ENCODE assay signal across 13 mouse cellular contexts in the genomic region with DNA sequence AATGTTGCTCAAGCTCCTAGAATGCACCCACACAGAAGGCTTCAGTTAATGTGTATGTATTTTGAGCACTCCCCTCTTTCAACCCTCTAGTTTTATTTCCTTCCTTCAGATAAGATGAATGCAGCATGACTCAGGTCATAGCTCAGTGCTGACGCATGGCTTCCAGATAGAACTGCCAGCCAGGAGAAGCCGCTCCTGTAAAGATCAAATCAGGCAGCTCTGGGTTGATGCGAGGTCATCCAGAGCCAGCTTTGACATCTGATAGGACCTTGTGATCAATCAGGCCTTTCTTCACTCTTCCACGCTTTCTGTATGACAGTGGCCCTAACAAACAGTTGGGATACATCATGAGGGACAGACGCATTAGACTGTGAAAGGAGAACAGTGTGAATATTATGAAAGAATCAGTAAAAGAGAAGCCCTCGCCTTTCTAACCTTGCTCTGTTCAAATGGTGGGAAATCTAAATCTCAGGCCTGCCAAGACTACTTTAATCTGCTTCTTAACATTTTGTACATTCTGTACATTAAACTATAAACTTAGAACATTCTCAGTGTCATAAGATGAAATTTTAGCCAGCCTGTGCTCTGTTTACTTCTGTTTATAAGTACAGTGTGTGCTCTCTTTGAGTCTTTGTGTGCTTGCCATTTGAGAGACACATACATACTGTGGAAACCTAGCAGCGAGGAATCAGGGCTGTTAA.
DNase-seq lines count a peak whose midpoint lies in the region; ATAC-seq and TF ChIP-seq lines count a peak whose summit lies in the region.
"Had no signal": no experiment of that assay in that cellular context is flagged by ENCODE, and none has a peak within 500 bp of the region (broad histone marks: within the 10 kb centered on the region; RNA-seq: fewer than 3 reads in every experiment).

No protein-coding gene starts in this region.

- 34% methylated on average over 7 of the region's 7 CpGs for WGBS in kidney, embryonic 16.5 days
- 55% methylated on average over 7 of the region's 7 CpGs for WGBS in kidney, adult 2 months
- WGBS in midbrain, embryonic 15.5 days = 87% methylated on average over 7 of the region's 7 CpGs

- H3K27ac ChIP-seq in kidney, embryonic 16.5 days (ENCODE audit: low read length) = no peak overlapping the region
- H3K27ac ChIP-seq in kidney, adult 2 months (ENCODE audit: insufficient read depth, low read depth, low read length) = no peak overlapping the region
- no peak overlapping the region for H3K27ac ChIP-seq in midbrain, embryonic 15.5 days
- H3K27ac ChIP-seq: hindbrain, embryonic 15.5 days; limb, embryonic 15.5 days; neural tube, embryonic 13.5 days had no signal

- no peaks in the 10 kb centered on the region for H3K27me3 ChIP-seq in kidney, embryonic 16.5 days (ENCODE audit: insufficient read depth, low read length)
- no peaks in the 10 kb centered on the region for H3K27me3 ChIP-seq in kidney, adult 2 months (replicated peaks; ENCODE audit: control insufficient read depth, insufficient read depth, low read length)
- no peaks in the 10 kb centered on the region for H3K27me3 ChIP-seq in midbrain, embryonic 15.5 days (replicated peaks)
- H3K27me3 ChIP-seq: hindbrain, embryonic 15.5 days; limb, embryonic 15.5 days; neural tube, embryonic 13.5 days had no signal

- TF ChIP-seq POLR2A in kidney, adult 2 months (IDR thresholded peaks at IDR 0.05; ENCODE audit: low read depth, low read length) = no peak

- ATAC-seq in kidney, embryonic 16.5 days (ENCODE audit: low FRiP score, low TSS enrichment) = peak; percentile 51; the same call in 1 of the 2 replicates
- ATAC-seq in midbrain, embryonic 15.5 days (replicated peaks) = no peak
- ATAC-seq in inflammation-experienced regulatory T-cells, adult 6 months = no peak

- DNase-seq in kidney, adult 2 months = no peak
- peak; percentile 84 for DNase-seq in adrenal gland, adult 2 months
- DNase-seq in heart, adult 9 months (ENCODE audit: low spot score in 2 of 2) = peak; percentile 32 to 59
- peak; percentile 16 for DNase-seq in lung, postnatal 25 days (ENCODE audit: low spot score)
- DNase-seq in spleen, adult 12 weeks (ENCODE audit: low spot score) = no peak
- DNase-seq: cerebellum, adult 2 months; thymus, postnatal 25 days had no signal

- no peaks in the 10 kb centered on the region for H3K9me3 ChIP-seq in kidney, embryonic 16.5 days (ENCODE audit: low read length)
- H3K9me3 ChIP-seq in midbrain, embryonic 15.5 days = no peaks in the 10 kb centered on the region
- H3K9me3 ChIP-seq: hindbrain, embryonic 15.5 days; limb, embryonic 15.5 days; neural tube, embryonic 13.5 days had no signal

- no peak overlapping the region for H3K4me3 ChIP-seq in kidney, embryonic 16.5 days (ENCODE audit: low read length)
- no peak overlapping the region for H3K4me3 ChIP-seq in kidney, adult 2 months (ENCODE audit: insufficient read depth, low read depth, low read length)
- H3K4me3 ChIP-seq in midbrain, embryonic 15.5 days = no peak overlapping the region
- H3K4me3 ChIP-seq: hindbrain, embryonic 15.5 days; limb, embryonic 15.5 days; neural tube, embryonic 13.5 days had no signal

- H3K36me3 ChIP-seq in kidney, embryonic 16.5 days (ENCODE audit: insufficient read depth, low read length) = no peaks in the 10 kb centered on the region
- H3K36me3 ChIP-seq in kidney, adult 2 months (ENCODE audit: control insufficient read depth, insufficient read depth, low read length) = no peaks in the 10 kb centered on the region
- H3K36me3 ChIP-seq in midbrain, embryonic 15.5 days (replicated peaks) = no peaks in the 10 kb centered on the region
- H3K36me3 ChIP-seq: hindbrain, embryonic 15.5 days; limb, embryonic 15.5 days; neural tube, embryonic 13.5 days had no signal

- 0 out of 2 replicates have a peak, but pooled peaks cover 3% of the 10 kb centered on the region for H3K4me1 ChIP-seq in kidney, embryonic 16.5 days (ENCODE audit: insufficient read depth, low read length)
- no peaks in the 10 kb centered on the region for H3K4me1 ChIP-seq in kidney, adult 2 months (ENCODE audit: control insufficient read depth, insufficient read depth, low read length)
- H3K4me1 ChIP-seq in midbrain, embryonic 15.5 days = no peaks in the 10 kb centered on the region
- H3K4me1 ChIP-seq: hindbrain, embryonic 15.5 days; limb, embryonic 15.5 days; neural tube, embryonic 13.5 days had no signal

- H3K4me2 ChIP-seq in kidney, embryonic 16.5 days (replicated peaks; ENCODE audit: low read depth, low read length) = no peak overlapping the region
- no peak overlapping the region for H3K4me2 ChIP-seq in midbrain, embryonic 15.5 days
- H3K4me2 ChIP-seq: hindbrain, embryonic 15.5 days; limb, embryonic 15.5 days; neural tube, embryonic 13.5 days had no signal

- TF ChIP-seq CTCF in kidney, adult 2 months (conservative IDR thresholded peaks at IDR 0.05; ENCODE audit: insufficient read depth, insufficient read length, low read depth, low read length) = no peak

- H3K9ac ChIP-seq in kidney, embryonic 16.5 days (replicated peaks; ENCODE audit: low read length) = no peak overlapping the region
- no peak overlapping the region for H3K9ac ChIP-seq in midbrain, embryonic 15.5 days
- H3K9ac ChIP-seq: hindbrain, embryonic 15.5 days; limb, embryonic 15.5 days; neural tube, embryonic 13.5 days had no signal

Comparison
In these comparisons a context has a peak if more than half of its experiments do, and no peak if none do; other contexts are left out.
1. DNase-seq: peak in adrenal gland, adult 2 months (single experiment), heart, adult 9 months (2 of 2) and lung, postnatal 25 days (single experiment); none in kidney, adult 2 months (single experiment) and spleen, adult 12 weeks (single experiment).